19 mouse cellular contexts compared by ENCODE assay signal in genomic region chr1:183772844-183773243, GRCm38 (mm10).
"Had no signal": no experiment of that assay in that cellular context is flagged by ENCODE, and none has a peak within 500 bp of the region (broad histone marks: within the 10 kb centered on the region; RNA-seq: fewer than 3 reads in every experiment).

No protein-coding gene starts in this region.

- H3K27me3 ChIP-seq: midbrain, embryonic 12.5 days; neural tube, embryonic 13.5 days; neural tube, embryonic 15.5 days had no signal

- ATAC-seq: midbrain, embryonic 16.5 days had no signal

- H3K4me3 ChIP-seq: midbrain, embryonic 10.5 days; midbrain, embryonic 12.5 days; myocyte; neural tube, embryonic 13.5 days; neural tube, embryonic 15.5 days had no signal

- H3K27ac ChIP-seq: midbrain, embryonic 10.5 days; midbrain, embryonic 12.5 days; neural tube, embryonic 13.5 days; neural tube, embryonic 15.5 days had no signal

- H3K36me3 ChIP-seq: midbrain, embryonic 10.5 days; midbrain, embryonic 12.5 days; neural tube, embryonic 13.5 days; neural tube, embryonic 15.5 days had no signal

- H3K4me2 ChIP-seq: lung, embryonic 14.5 days; midbrain, embryonic 12.5 days; neural tube, embryonic 13.5 days; neural tube, embryonic 15.5 days had no signal

- H3K9me3 ChIP-seq: midbrain, embryonic 10.5 days; midbrain, embryonic 12.5 days; neural tube, embryonic 13.5 days; neural tube, embryonic 15.5 days had no signal

- H3K9ac ChIP-seq: lung, embryonic 14.5 days; midbrain, embryonic 12.5 days; neural tube, embryonic 13.5 days; neural tube, embryonic 15.5 days had no signal

- H3K4me1 ChIP-seq: midbrain, embryonic 10.5 days; midbrain, embryonic 12.5 days had no signal

- DNase-seq: lung, adult 18-20 months; lung, embryonic 14.5 days; lung, postnatal 10 days; lung, postnatal 4 days; midbrain, embryonic 14.5 days; retina, postnatal 1 day; right cerebral cortex, adult 18-20 months; right cerebral cortex, postnatal 25 days; right cerebral cortex, postnatal 4 days; spleen, adult 18-20 months; thymus, adult 18-20 months; thymus, postnatal 14 days; thymus, postnatal 4 days had no signal
